Mouse (Mus musculus) thymus, adult 2 months (tissue): ENCODE measurements at regions not wholly inside any gene's neighbourhood (a gene's known extent, or its start where the extent isn't known, plus 50 kb on each side); places are given as distances from the start of the nearest gene placed in this dataset.

Source experiments
- CTCF ChIP-seq: fragments of 200-500 bp; IDR thresholded peaks from 2 replicates; pipeline ENCODE4 v1.5.1; 2012; ENCODE audit warnings: mild to moderate bottlenecking, control low read depth, low read length, moderate library complexity, borderline replicate concordance; ENCODE audit not compliant: control insufficient read depth, poor library complexity, insufficient read depth; ENCODE audit errors: extremely low read depth
- POLR2A ChIP-seq: fragments of 200-500 bp; IDR thresholded peaks from 2 replicates; pipeline ENCODE4 v1.6.1; 2012; ENCODE audit warnings: mild to moderate bottlenecking, low read length, control low read depth, moderate library complexity; ENCODE audit not compliant: control insufficient read depth, poor library complexity, insufficient read depth; ENCODE audit errors: extremely low read depth

- TF ChIP-seq CTCF = no peak
- no peak for TF ChIP-seq POLR2A
These were observed 114.8 kb upstream of the Zfhx3 start for GRCm38 (mm10) chr8:107827500-107828125.
